Mouse (Mus musculus) embryonic facial prominence, embryonic 11.5 days (tissue): ENCODE results near the gene Kank3. TPM values are rescaled to one million over a fixed set of nuclear protein-coding genes. Genes with fewer than 3 reads are reported as not detected.
"Not testable (repeated sequence)": the region's sequence is repeated elsewhere in the genome, so short reads cannot be mapped to it uniquely, and the experiment has no call there.

Source experiments
- ATAC-seq: fragments of 200-750 bp; cut with Nextera tagmentation; replicated peaks from 2 replicates; pipeline ENCODE4 v1.8.0; 2017; ENCODE audit warnings: low read depth; ENCODE audit not compliant: insufficient number of reproducible peaks, low FRiP score, low TSS enrichment
- DNase-seq: peaks from one replicate; pipeline ENCODE4 v3.0.0-alpha.2; 2015; ENCODE audit warnings: low spot score
- H3K27ac ChIP-seq: fragments of 300-500 bp; sonication (generic); replicated peaks from 2 replicates; pipeline ENCODE4 v1.5.1; 2014; ENCODE audit warnings: mild to moderate bottlenecking, low read depth, low read length, control low read depth
- H3K27me3 ChIP-seq: fragments of 300-500 bp; sonication (generic); 2 replicates; pipeline ENCODE4 v1.6.1; 2014; ENCODE audit warnings: mild to moderate bottlenecking, low read length, moderate library complexity, mixed read lengths; ENCODE audit not compliant: control insufficient read depth, insufficient read depth
- H3K36me3 ChIP-seq: fragments of 300-500 bp; sonication (generic); replicated peaks from 2 replicates; pipeline ENCODE4 v1.6.1; 2014; ENCODE audit warnings: low read depth, mild to moderate bottlenecking, low read length, moderate library complexity, mixed read lengths; ENCODE audit not compliant: control insufficient read depth, insufficient read depth
- H3K4me1 ChIP-seq: fragments of 300-500 bp; sonication (generic); 2 replicates; pipeline ENCODE4 v1.6.1; 2014; ENCODE audit warnings: low read length, mixed read lengths; ENCODE audit not compliant: control insufficient read depth, insufficient read depth
- H3K4me2 ChIP-seq: fragments of 300-500 bp; sonication (generic); 2 replicates; pipeline ENCODE4 v1.6.1; 2014; ENCODE audit warnings: low read depth, mild to moderate bottlenecking, control low read depth, low read length, moderate library complexity
- H3K4me3 ChIP-seq: fragments of 300-500 bp; sonication (generic); 2 replicates; pipeline ENCODE4 v1.5.1; 2014; ENCODE audit warnings: low read depth, low read length, control low read depth
- H3K9ac ChIP-seq: fragments of 300-500 bp; sonication (generic); replicated peaks from 2 replicates; pipeline ENCODE4 v1.6.1; 2014; ENCODE audit warnings: mild to moderate bottlenecking, control low read depth, low read length
- H3K9me3 ChIP-seq: fragments of 300-500 bp; sonication (generic); replicated peaks from 2 replicates; pipeline ENCODE4 v1.6.1; 2016; ENCODE audit warnings: mild to moderate bottlenecking, low read length, inconsistent platforms, mixed read lengths; ENCODE audit not compliant: control insufficient read depth
- WGBS: fragments of 180-500 bp; shearing (Covaris S2); extraction: QIAGEN DNeasy Blood & Tissue Kit; methylation state at CpG from one replicate; pipeline ENCODE4 v1.1.7; 2014; 5-methylcytosine and 5-hydroxymethylcytosine counted together
- polyA plus RNA-seq: library from polyadenylated mRNA; unstranded; fragments of >200 nt; fragmentation: Nextera tagmentation; extraction: Ambion mirVana; gene quantifications from 2 replicates; pipeline ENCODE4 v1.2.1, GENCODE M21; 2014

Kank3 gene
- polyA plus RNA-seq, 1 experiment from 2014 or later, result 18.2 TPM

- no peak overlapping the region for H3K9ac ChIP-seq
- peaks cover 3% of the 10 kb centered on the region for H3K4me1 ChIP-seq
- H3K4me2 ChIP-seq, result peak overlapping the region; percentile 14; the same call in 1 of the 2 replicates
- WGBS, result 84% methylated on average over 1 of the region's 1 CpGs
- no peak overlapping the region for H3K4me3 ChIP-seq
- no peaks in the 10 kb centered on the region for H3K9me3 ChIP-seq
- peaks cover 2% of the 10 kb centered on the region; the same call in 1 of the 2 replicates for H3K36me3 ChIP-seq
- ATAC-seq (no peak), DNase-seq (no peak)
- no peaks in the 10 kb centered on the region for H3K27me3 ChIP-seq
- H3K27ac ChIP-seq, result no peak overlapping the region
Observed at GRCm38 (mm10) chr17:33822436-33822959, 12.2 kb downstream of the Kank3 start.

GRCm38 (mm10) chr17:33823171-33823570 is 12.9 kb downstream of the Kank3 start:
- H3K4me1 ChIP-seq, H3K36me3 ChIP-seq, H3K27me3 ChIP-seq, H3K9me3 ChIP-seq, ATAC-seq, H3K27ac ChIP-seq, DNase-seq: not testable (repeated sequence)
- 82% methylated on average over 8 of the region's 8 CpGs for WGBS
- H3K9ac ChIP-seq, result peak overlapping the region; percentile 80
- H3K4me2 ChIP-seq, result peak overlapping the region; percentile 72
- H3K4me3 ChIP-seq, result peak overlapping the region; percentile 69

GRCm38 (mm10) chr17:33824084-33824996 is 14.0 kb downstream of the Kank3 start, which contains the start of the genes Rps28 and Ndufa7:
TSS of gene Rps28 (minus strand) at chr17:33824562.
TSS of gene Ndufa7 (plus strand) at chr17:33824572.
- Histone ChIP-seq H3K27me3 (no peaks in the 10 kb centered on the region), H3K9me3 (no peaks in the 10 kb centered on the region), H3K36me3 (peaks cover 2% of the 10 kb centered on the region; the same call in 1 of the 2 replicates), H3K4me3 (peak within 1 kb of the TSS; percentile 69), H3K9ac (peak within 1 kb of the TSS; percentile 80), H3K4me1 (no peaks in the 10 kb centered on the region; the same call in none of the 2 replicates), H3K27ac (peak within 1 kb of the TSS; percentile 52; the same call in 1 of the 2 replicates), H3K4me2 (peak within 1 kb of the TSS; percentile 72)
- ATAC-seq, result peak; percentile 85
- under 1% methylated on average over 51 of the region's 51 CpGs for WGBS
- peak; percentile 98 for DNase-seq

- Histone ChIP-seq H3K9ac (peak overlapping the region; percentile 80), H3K4me2 (peak overlapping the region; percentile 64), H3K4me3 (peak overlapping the region; percentile 69)
- 9% methylated on average over 6 of the region's 6 CpGs for WGBS
- H3K36me3 ChIP-seq, ATAC-seq, DNase-seq, H3K27me3 ChIP-seq, H3K27ac ChIP-seq, H3K9me3 ChIP-seq, H3K4me1 ChIP-seq: not testable (repeated sequence)
Observed at GRCm38 (mm10) chr17:33824997-33825330, 14.6 kb downstream of the Kank3 start.

GRCm38 (mm10) chr17:33825462-33825861 is 15.1 kb downstream of the Kank3 start:
- H3K4me2 ChIP-seq, result peak overlapping the region; percentile 64
- peak overlapping the region; percentile 80; the same call in 1 of the 2 replicates for H3K9ac ChIP-seq
- no peak overlapping the region for H3K27ac ChIP-seq
- H3K27me3 ChIP-seq, result no peaks in the 10 kb centered on the region
- no peak for ATAC-seq
- no peaks in the 10 kb centered on the region for H3K9me3 ChIP-seq
- H3K4me3 ChIP-seq, result peak overlapping the region; percentile 69
- peaks cover 8% of the 10 kb centered on the region; the same call in 1 of the 2 replicates for H3K36me3 ChIP-seq
- 88% methylated on average over 8 of the region's 8 CpGs for WGBS
- no peak for DNase-seq
- no peaks in the 10 kb centered on the region; the same call in none of the 2 replicates for H3K4me1 ChIP-seq

- no peak overlapping the region for H3K4me2 ChIP-seq
- H3K4me1 ChIP-seq, result no peaks in the 10 kb centered on the region; the same call in none of the 2 replicates
- ATAC-seq, result no peak
- H3K4me3 ChIP-seq, result no peak overlapping the region
- H3K9ac ChIP-seq, result no peak overlapping the region
- DNase-seq, result peak; percentile 89
- H3K27me3 ChIP-seq, result no peaks in the 10 kb centered on the region
- WGBS, result 0% methylated on average over 3 of the region's 3 CpGs
- H3K36me3 ChIP-seq, result peaks cover 11% of the 10 kb centered on the region
- H3K27ac ChIP-seq, result no peak overlapping the region
- H3K9me3 ChIP-seq, result no peaks in the 10 kb centered on the region
Observed at GRCm38 (mm10) chr17:33826850-33827249, 16.5 kb downstream of the Kank3 start.

- H3K4me3 ChIP-seq, result no peak overlapping the region
- ATAC-seq (no peak), DNase-seq (no peak)
- no peak overlapping the region for H3K9ac ChIP-seq
- H3K4me2 ChIP-seq, result no peak overlapping the region
- H3K27me3 ChIP-seq, result no peaks in the 10 kb centered on the region
- H3K36me3 ChIP-seq, result peaks cover 11% of the 10 kb centered on the region
- no peaks in the 10 kb centered on the region for H3K9me3 ChIP-seq
- WGBS, result 81% methylated on average over 2 of the region's 2 CpGs
- H3K27ac ChIP-seq, result no peak overlapping the region
- H3K4me1 ChIP-seq, result no peaks in the 10 kb centered on the region; the same call in 1 of the 2 replicates
Observed at GRCm38 (mm10) chr17:33828892-33829291, 18.6 kb downstream of the Kank3 start.

- no peak overlapping the region for H3K4me3 ChIP-seq
- no peak overlapping the region for H3K4me2 ChIP-seq
- no peaks in the 10 kb centered on the region for H3K9me3 ChIP-seq
- H3K36me3 ChIP-seq, result peaks cover 11% of the 10 kb centered on the region
- ATAC-seq, result no peak
- no peaks in the 10 kb centered on the region; the same call in 1 of the 2 replicates for H3K4me1 ChIP-seq
- WGBS, result 91% methylated on average over 10 of the region's 10 CpGs
- H3K27me3 ChIP-seq, result no peaks in the 10 kb centered on the region
- DNase-seq, result no peak
- no peak overlapping the region for H3K27ac ChIP-seq
- no peak overlapping the region for H3K9ac ChIP-seq
Observed at GRCm38 (mm10) chr17:33829561-33829960, 19.2 kb downstream of the Kank3 start.
